Mouse (Mus musculus): ENCODE data around the gene Afap1.

Gene Afap1

DNA sequence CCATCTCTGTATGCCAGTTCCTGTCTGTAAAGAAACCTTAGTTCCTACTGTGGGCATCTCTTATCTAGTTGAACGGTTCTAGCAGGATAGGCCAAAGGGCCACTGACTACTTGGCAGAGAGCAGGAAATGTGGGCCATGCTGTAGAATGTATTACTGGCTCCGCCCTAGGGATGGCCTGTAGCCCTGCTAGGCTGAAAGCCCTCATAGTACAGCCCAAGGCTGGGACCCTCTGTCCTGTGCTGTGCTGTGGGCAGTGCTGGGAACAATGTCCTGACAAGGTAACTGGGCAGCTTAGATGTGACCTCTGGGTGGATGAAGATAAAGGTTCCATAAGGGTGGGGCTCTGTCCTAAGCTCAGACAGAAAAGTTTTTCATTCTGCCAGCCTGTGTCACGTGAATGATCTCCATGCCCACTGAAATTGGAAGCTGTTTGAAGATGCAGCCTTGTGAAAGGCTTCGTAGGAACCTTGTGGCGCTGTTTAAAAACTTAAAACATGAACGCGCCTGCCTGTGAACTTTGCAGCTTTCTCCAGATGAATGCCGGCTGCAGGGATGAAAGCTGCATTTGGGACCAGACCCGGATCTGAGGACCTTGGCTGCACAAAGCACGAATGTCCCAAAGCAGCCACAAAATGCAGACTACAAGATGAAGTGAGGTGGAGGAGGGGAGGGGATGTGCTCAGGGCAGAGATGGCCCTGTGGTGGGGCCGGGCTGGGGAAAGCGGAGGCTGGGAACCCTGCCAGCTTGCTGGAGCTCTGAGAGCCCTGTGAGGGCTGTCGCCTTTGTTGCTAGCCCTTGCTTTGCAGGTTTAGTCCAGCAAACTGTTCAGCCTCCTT, 147.5 kb downstream of the Afap1 start:
- no peak for DNase-seq (ENCODE audit: low read depth, low spot score)

- no peak for DNase-seq (ENCODE audit: low read depth, low spot score)
These were observed 148.1 kb downstream of the Afap1 start for GRCm38 (mm10) chr5:36041236-36041562.

- DNase-seq (ENCODE audit: low read depth, low spot score) = no peak
These were observed 148.6 kb downstream of the Afap1 start for GRCm38 (mm10) chr5:36041756-36042155.

DNA sequence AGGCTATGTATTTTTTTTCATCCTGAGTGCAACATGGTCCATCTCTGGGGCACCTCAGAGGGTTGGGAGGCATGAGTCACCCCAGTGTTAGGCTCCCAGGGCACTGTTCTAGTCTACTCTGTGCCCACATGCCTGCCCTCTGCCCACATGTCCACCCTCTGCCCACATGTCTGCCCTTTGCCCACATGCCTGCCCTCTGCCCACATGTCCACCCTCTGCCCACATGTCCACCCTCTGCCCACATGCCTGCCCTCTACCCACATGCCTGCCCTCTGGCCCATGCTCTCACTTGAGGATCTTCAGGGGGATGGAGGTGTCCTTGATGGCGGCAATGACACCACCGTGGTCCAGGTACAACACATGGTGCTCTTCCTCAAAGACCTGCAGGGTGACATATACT, 150.0 kb downstream of the Afap1 start:
- no peak for DNase-seq (ENCODE audit: low read depth, low spot score)
